Mouse (Mus musculus) urinary bladder, postnatal 10 days (tissue): ENCODE results near the gene Tmem178b.

Experiments
- DNase-seq: peaks from one replicate; pipeline ENCODE4 v3.0.0; 2022; ENCODE audit warnings: low spot score

Tmem178b gene

DNA sequence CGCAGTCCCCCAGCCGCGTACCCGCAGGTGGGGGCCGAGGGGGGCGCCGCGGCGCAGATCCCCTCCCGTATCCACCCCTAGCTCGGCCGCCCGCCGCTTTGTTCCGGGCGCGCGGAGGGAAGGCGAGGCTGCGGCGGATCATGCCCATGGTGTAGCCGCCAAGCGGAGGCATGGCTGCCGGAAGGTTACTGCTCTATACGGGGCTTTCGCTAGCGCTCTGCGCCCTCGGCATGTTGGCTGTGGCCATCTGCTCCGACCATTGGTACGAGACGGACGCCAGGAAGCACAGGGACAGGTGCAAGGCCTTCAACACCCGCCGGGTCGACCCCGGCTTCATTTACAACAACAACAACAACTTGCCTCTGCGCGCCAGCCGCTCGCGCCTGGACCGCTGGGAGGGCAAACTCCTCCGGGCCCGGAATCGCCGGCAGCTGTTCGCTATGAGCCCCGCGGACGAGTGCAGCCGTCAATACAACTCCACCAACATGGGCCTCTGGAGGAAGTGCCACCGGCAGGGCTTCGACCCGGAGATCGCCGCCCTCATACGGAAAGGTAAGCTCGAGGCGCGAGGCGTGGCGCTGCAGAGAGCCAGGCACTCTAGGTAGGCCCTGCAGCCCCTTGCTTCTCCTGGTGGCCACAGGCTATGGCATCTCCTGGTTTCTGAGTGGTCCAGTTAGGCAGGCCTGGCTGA, at the start of gene Tmem178b:
TSS of gene Tmem178b (plus strand) at position 371 of the 691 bp plus-strand sequence.
- DNase-seq: no peak

DNA sequence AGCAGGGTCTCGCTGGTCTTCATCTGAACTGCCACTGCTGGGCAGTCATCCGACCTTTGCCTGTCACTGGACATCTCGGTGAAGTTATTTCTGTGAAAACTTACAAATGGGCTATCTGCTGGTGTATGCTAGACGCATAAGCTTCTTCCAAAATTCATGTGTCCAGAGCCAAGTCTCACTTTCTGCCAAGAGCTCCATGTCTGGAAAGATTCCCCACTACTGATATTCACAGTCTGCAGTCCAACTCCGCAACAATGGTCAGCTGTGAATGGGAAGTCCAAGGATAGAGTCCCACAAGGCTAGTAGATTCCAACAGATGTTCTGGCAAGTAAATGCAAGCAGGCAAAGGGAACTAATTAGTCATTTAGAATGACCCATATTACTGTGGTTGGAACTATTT, 44.3 kb upstream of the Tmem178b start:
- no peak for DNase-seq

DNA sequence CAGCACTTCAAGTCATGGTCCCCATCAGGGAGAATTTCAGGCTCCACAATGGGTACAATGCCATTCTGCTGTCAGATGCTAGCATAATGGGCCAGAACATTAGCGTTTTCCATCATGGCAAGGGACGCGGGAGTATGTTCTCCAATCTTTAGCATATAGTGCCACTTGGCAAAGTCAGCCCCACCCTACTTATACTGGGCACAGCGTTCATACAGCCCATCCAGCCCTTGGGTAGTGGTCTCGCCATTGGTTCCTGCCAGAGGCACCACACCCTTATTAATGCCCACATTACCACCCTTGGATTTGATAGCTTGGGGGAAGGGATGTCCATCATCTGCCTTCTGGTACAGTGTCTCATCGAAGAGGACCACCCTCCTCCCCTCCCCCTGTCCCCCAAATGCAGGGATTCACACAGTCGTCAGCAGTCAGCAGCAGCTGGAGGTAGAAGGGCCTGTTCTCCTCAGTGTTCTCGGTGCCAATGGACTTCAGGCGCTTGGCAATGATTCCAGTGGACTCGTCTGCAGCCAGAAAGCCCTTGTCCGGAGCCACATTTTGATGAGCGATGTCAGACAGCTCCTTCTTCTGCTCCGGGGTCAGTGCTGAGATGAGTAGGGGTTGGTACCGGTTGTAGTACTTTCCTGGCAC, 29.3 kb upstream of the Tmem178b start:
- no peak for DNase-seq

DNA sequence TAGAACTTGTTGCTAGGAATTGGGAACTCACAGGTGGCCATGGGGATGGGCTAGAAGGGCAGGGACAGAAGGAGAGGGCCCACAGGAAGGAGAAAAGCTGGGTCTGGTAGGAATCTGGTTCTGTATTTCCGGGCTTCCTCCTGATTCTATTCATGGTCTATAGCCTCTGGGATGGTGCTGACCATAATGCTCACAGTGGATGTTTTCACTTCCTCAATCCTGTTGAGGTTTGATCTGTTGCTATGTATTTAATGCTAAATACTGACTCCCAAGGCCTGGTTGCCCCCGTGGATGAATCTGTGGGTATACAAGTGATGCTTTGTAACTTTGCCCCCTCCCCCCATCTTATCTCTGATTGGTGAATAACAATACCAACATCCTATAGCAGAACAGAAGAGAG, 25.5 kb upstream of the Tmem178b start:
- no peak for DNase-seq

DNA sequence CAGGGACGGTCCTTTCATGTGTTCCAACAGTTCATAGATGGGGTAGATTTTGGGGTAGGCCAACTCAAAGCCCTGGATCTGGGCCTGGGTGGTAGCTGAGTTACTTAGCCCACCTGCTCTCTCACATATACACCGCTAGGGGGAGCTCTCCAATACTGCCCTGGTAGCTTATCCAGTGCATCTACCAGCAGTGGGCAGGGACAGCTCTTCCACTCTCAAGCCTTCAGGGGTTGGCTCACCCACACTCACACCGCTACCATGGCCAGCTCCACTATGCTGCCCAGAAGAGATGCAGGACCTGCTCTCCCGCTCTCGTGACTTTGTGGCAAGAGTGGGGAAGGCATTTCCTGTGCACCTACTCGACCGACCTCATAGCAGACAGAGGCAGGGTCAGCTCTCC, 24.3 kb upstream of the Tmem178b start:
- no peak for DNase-seq

DNA sequence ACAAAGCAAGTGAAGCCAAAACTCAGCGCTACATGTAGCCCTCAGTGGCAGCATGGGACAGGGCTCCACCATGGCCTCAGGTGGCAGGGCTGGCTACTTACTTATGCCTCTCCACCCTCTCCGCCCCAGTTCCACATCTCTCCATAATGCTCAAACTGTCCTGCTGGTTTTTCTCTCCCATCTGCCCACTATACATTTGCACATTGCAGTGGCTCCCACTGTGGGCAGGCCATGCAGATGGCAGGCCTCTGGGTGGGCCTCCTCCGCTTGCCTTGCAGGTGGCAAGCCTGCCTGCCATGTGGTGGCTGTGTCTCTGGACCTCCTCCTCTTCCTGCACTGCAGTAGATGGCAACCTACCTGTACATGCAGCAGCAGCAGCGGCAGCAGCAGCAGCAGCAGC, 23.4 kb upstream of the Tmem178b start:
- no peak for DNase-seq

DNA sequence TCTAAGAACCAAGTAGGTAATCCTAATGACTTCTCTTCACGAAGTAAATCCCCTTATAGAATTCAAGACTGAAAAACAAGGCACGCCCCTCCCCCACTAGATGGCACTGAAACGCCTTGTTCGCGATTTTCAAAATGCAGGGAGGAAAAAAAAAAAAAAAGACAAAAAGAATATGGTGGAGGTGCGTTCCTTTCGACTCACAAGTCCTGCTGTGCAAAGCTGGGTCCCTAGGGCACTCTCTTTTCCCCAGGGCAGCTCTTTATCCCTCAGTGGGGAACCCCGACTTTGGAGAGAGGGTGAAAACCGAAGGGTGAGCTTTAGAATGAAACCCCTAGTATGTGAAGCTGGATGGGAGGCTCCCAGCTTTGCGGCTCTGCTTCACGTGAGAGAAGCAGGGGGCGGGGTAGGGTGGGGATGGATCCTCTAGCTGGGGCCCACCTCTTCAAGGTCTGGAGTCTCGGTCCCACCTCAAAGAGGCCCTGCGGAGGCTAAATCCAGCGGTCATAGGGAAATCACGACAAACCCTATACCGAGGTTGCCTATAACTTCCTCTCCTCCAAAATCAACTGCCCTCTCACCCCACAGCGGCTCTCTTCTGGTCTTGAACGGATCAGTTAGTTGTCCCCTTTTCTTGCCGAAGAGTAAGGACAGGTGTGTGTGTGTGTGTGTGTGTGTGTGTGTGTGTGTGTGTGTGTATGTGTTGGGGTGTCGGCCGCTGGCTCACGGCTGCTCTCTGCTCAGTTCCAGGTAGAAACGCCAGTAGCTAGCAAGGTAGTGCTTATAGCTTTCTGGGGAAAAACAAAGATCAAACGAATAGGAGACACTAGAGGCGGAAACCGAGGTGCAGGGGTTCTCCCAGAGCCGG, 2.6 kb upstream of the Tmem178b start:
- DNase-seq: no peak

DNA sequence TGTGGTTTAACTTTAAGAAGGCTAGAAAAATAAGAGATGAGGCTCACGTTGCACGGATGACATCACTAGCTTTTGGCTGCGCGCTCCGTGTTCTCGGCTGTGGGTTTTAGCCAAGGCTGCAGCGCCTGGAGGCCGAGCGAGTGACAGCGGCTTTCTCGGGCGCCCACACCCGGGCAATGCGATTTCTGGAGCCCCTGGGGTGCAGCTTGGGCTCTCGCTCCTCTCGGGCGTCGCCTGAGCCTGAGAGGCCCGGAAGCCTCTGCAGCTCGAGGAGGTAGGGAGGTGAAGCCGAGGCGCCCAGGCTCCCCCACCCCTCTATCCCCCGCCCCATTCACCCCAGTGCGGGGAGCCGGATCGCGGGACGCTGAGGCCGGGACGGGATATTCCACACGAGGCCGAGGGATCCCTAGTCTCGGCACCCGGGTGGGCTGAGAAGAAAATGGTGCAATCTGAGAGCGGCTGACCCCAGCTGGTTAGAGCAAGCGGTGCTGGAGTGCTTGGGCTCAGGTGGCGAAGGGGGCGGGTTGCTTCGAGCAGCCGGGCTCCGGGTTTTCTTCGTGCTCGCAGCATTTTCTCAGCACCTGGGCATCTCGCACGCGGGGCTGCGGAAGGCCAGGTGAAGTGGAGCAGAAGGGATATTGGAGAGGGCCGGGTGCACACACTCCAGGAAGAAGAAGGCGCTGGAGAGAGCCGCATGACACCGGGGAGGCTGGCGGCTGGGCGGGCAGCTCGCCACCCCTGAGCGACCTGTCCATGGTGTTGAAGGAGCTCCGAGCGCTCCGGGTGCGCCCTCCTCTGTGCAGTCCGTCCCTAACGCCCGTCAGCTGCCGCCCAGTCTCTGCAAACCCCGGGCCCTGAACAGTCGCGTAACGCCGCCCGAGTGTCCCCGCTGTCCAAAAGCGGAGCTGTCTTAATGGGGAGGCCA, 1.4 kb upstream of the Tmem178b start:
- peak; percentile 14 for DNase-seq

DNA sequence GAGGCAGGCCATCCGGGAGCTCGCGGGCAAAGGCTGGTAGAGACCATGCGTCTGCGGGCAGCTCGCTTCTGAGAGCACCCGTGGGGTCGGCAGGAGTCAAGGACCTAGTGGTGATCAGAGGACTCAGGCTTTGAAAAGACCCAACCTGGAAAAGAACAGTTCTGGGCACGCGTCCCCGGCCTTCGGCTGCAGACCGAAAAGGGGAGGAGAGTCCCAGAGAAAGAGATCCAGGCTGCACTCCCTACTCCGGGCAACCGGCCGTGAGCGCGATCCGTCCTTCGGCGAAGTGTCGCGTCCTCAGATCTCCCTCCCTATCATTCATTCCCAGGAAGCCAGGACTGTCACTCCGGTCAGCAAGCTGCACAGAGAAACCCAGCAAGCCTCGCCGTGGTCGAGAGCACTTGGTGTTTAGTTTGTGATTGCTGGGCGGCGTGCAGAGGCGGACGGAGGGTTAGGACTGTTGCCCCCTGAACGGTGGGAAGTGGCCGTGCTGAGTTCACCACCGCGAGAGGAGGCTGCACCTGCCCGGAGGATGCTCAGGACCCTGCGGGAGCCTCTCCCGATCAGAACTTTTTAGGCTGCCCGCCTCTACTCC, 668 bp upstream of the Tmem178b start:
- no peak for DNase-seq

DNA sequence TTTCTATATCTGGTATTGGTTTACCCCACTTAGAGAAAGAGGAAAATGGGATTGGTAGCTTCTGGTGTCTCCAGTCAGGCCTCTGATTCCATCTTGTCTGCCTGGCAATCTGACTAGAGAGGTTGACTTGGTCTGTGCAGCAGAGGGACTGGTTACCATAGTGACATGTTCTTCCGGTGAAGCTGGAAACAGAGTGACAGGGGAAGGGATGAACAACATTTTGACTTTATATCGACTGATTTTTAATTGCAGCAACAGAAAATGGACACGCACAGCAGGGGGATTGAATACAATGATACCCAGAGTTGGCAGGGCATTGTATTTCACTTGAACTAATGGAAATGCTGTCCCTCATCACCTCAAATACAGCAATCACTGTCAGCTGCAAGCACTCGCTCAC, 2.1 kb downstream of the Tmem178b start:
- no peak for DNase-seq

DNA sequence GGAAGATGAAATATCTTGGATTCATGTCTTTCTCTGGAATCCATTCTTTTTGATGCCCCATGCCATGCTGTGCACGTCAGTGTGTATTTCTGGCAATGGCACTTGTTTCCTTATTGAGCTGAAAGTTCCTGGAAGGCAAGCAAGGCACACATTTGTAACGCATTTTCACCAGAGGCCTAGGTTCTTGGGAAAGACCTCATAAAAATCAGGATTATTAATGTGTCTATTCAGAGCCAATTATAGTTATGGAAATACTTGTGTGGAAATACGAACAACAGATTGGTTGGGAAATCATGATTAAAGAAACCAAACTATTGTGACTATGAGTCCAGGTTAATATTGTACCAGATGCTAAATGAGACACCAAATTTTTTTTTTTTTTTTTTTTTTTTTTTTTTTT, 3.4 kb downstream of the Tmem178b start:
- DNase-seq: no peak

DNA sequence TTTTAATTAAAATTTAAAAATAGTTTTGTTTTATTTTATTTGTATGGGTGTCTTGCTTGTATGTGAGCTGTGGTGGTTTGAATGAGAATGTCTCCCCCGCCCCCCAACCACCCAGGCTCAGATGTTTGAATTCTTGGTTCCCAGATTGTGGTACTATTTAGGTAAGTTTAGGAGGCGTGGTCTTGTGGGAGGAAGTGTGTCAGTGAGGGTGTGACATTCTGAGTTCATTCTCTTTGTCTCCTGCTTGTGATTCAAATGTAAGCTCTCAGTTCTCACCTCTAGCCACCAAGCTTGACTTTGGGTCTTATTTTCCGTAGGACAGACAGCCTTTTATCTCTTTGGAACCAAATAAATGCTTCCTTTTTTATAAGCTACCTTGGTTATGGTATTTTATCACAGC, 17.7 kb downstream of the Tmem178b start:
- DNase-seq: no peak

DNA sequence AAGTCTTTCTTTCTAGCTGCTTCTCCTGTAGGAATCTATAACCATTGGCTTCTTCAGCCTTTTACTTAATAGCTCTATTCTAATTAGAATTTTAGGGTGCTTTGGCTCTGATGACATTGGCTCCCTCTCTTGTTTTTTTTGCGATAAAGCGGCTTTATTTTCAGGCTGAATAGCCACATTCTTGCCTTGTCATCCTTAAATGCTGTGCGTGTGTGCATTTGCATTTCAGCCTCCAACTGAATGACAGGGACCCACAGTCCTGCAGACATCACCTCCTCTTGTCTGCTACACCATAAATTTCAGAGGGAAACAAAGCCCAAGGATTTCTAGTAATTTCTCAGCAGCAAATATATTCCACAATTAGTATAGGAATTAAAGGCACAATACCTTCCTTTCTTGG, 23.4 kb downstream of the Tmem178b start:
- DNase-seq: no peak

DNA sequence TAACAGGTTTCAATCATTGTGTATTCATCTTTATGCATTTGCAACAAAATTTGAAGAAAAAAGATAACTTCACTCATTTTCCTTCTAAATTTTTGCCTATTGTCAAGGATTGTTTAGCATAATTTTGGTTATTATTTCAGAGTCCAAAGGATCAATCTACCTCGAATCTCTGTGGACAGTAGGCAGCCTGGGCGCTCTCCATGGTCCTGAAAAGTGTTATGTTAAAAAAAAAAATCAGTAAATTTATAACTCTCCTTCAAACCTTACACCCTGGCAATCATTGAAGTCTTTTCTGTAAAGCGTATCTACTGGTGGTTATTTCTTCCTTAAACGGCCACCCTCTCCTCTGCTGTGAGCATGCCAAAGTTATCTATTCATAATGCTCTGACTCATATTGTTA, 26.2 kb downstream of the Tmem178b start:
- DNase-seq: no peak

DNA sequence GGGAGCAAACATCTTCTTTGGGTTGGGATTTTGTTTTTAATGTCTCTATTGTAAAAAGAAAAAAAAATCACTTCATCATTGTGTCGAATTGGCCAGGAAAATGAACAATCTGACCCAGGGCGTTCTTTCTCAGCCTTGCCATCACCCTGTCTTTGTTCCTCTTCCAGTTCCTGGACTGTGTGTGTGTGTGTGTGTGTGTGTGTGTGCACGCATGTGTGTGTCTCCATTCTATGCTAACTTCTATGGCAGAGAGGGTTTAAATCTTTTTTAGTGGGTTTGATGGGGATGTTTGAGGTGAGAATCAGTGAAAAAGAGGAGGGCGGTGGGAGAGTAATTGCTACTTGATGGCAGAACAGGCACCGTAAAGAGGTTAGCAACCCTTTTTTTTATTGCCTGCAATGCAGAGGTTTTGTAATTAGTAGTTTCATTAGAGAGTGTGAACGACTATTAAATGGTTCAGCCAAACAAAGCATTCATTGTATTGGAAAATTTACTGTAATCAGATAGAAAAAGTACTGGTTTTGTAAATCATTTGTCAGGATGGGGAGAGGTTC, 30.2 kb downstream of the Tmem178b start:
- no peak for DNase-seq

DNA sequence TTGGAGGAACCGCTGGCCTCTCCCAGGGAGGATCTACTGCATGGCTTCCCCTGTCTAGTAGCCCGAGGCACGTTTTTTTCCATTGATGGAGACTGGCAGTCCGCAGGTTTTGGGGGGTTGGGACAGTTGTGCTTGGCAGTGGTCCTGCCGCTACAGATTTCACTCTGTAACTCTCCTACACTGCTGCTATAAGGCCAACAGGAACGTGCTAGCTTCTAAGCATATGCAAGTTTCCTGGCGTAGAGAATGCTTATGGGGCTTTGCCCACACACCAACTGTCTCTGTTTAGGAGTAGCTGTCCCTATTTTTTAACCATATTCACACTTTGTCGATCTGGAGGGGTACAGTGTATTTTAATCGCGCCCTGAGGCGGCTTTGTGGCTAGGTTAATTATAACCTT, 30.8 kb downstream of the Tmem178b start:
- no peak for DNase-seq

DNA sequence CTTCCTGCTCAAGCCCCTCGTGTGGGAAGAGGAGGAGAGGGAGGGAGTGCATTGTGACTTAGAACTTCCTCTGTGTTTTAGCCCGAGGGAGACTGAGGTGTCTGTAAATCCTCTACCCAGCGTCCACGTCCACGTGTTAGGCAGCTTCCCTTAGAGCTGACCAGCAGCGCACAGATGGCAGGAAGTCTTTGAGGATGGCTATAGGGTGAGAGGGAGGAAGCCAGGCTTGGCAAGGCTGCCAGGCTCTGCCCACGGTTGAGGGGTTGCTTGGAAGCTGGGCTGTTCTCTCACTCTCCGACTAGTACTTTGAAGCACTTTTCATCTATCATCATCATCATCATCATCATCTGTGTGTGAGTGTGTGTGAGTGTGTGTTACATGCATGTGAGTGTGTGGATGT, 41.9 kb downstream of the Tmem178b start:
- DNase-seq: no peak

DNA sequence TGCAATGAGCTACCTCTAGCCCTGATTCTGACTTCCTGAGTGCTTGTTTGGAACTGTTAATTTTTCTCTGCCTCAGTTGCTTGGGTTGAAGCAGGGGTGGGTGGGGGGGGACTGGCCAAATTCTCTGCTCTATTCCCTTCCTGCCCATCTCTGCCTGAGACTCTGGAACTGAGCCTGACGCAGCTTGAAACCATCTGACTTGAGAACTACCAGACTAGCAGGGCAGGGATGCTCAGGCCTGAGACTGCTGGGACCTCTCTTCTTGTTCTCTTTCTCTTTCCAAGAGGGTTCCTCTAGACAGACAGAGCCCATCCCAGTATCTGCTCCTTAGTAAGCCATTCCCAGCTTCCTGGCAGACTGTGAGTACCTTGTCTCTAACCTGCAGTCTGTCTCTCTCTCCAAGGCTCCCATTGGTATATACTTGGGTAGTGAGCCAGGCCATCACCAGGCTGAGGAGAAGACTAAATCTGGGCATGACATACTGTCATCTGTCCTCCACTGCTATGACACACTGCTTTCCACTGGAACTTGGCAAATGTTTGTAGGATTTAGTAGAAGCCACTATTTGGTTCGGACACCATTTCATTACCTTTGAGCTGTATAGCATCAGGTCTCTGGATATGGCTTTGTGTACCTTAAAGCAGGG, 42.7 kb downstream of the Tmem178b start:
- no peak for DNase-seq

DNA sequence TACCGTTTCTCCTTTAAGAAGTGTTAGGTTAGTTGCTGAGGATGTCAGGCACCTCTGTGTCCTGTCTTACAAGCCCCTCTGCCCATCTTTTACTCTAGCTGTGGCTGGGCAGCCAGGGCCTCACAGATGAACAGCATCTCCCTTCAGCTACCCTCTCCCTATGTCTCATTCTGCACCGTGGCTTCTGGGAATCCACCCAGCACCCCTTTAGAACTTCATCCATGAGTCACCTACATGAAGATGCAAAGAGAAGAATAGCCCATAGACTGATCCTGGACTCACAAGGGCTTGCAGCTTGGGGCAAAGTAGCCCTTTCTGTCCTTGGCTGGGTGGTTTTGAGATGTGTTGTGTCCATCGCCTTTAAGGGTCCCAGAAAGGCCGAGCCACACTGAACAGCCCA, 43.4 kb downstream of the Tmem178b start:
- no peak for DNase-seq

DNA sequence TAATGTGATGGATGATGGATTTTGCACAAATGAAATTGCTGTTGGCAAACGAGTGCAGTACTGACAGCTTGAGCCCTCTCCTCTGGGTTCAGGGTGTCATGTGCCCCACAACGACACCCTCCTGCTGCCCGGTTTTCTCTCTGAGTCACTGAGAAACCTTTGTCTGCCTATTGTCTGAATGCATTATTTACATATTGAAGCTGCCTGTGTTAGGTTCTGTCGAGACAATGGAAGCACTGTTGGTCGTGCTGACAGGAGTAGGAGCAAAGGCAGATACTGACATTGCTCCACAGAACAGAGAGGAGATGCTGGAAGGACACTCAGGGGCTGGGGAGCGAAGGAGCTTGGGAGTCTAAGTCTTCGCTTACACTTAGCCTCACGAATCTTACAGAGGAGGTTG, 44.2 kb downstream of the Tmem178b start:
- DNase-seq: no peak

DNA sequence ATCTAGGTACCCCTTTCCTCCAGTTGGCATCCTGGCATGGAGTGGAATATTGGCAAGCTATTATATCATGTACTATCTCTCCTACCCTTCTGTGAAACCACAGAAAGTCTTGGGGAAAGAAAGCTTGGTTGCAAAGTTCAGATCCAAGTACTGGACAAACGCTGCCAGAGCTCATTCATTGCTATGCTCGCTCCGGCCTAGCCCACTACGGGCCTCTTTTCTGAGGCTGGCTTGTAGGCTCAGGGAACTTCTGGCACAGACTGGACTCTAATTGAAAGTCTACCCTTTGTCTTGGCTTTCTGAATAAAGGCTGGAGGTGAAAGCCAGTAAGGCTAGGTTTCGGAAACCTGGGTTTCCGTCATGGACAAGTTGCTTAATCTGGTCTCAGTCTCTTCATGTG, 44.7 kb downstream of the Tmem178b start:
- DNase-seq: no peak
